Mouse (Mus musculus): ENCODE data around the gene Tm4sf5. TPM values are rescaled to one million over a fixed set of nuclear protein-coding genes. Genes with fewer than 3 reads are reported as not detected.
"Not testable (repeated sequence)": the region's sequence is repeated elsewhere in the genome, so short reads cannot be mapped to it uniquely, and the experiment has no call there.

Tm4sf5 gene
- under 1 TPM; 0.47 to 0.61 TPM for total RNA-seq (2021)

GRCm38 (mm10) chr11:70504970-70505369 lies at the start of gene Tm4sf5:
Tm4sf5 (plus strand) TSS chr11:70505244.
- no peak for DNase-seq (ENCODE audit: extremely low spot score in 1 of 2, low spot score in 1 of 2)

- no peak for DNase-seq (ENCODE audit: extremely low spot score in 1 of 2, low spot score in 1 of 2)
These were observed 46.1 kb upstream of the Tm4sf5 start, which contains the start of gene Zmynd15 for GRCm38 (mm10) chr11:70458688-70459600. Zmynd15 (plus strand) TSS chr11:70459433.

DNA sequence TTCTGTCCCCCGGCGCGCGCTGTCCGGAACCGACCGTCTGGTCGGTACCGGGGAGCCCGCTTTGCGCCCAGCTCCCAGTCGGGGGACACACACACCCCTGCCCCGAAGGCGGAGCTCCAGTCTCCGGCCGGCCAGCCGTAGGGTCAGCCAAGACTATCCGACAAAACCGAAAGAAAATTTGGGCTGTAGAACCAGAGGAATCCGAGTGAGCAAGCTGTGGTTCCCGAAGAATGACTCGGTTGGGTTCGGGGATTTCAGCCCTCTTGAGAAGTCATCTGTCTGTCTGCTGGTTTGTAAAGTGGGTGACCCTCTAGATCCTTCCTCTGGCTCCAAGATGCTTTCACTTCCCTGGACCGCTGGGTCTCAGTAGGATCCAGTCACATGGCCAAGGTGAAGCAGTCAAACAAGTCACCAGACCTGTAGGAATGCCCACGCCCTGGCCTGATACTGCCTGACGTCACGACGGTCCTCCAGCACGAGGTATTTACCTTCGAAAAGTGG lies 45.4 kb upstream of the Tm4sf5 start, which contains the start of gene Cxcl16:
Cxcl16 (minus strand) TSS at position 384 of the 501 bp plus-strand sequence.
- no peak for DNase-seq (ENCODE audit: extremely low spot score in 1 of 2, low spot score in 1 of 2)

- no peak for DNase-seq (ENCODE audit: extremely low spot score in 1 of 2, low spot score in 1 of 2)
These were observed 41.1 kb upstream of the Tm4sf5 start for GRCm38 (mm10) chr11:70463970-70464369.

DNA sequence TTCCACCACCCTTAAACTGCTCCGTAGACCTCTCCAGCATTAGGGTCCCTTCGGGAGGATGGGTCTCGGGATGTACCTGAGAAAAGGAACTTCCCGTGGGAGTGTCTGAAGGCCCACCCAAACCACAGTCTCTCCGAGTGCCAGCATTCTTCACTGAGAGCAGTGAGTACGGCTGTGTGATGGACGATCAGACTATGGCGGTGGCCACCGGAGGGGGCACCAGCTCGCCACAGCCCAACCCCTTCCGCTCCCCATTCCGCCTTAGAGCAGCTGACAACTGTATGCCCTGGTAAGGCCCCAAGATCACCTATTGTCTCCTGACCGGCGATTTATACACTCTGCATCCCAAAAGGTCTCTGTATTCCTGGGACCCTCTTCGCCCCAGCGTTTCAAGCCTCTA lies 39.8 kb upstream of the Tm4sf5 start:
- DNase-seq (ENCODE audit: extremely low spot score in 1 of 2, low spot score in 1 of 2) = no peak

- DNase-seq (ENCODE audit: extremely low spot score in 1 of 2, low spot score in 1 of 2) = no peak
These were observed 39.2 kb upstream of the Tm4sf5 start for GRCm38 (mm10) chr11:70465824-70466223.

DNA sequence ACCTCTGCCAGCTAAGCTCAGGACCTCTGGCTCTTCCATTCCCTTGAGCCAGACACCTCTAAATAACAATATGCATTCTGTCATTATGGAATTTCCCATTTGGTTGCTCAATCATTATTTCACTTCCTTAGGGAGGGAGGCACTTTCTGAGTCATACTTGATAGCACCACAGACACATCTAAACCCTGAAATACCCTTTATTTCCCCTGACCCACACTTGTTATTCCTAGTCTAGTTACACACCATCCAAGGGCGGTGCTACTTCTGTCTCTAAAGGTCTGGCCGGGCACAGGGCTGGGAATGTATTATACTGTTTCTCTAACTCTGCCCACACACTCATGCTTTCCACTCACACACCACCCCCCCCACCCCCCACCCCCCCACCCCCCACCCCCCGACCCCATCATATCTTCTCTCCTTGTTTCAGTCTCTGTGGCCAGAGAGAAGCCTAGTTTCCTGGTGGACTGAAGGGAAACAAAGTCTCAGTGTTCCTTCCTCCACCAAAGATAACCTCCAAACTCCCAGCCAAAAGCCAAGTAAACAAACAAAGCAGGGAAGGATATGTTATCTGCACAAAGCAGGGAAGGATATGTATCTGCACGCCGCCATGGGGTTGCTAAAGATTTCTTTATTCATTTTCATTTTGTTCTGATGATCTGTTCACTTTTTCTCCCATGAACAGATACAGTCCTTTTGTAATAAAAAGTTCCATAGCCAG lies 37.0 kb upstream of the Tm4sf5 start:
- no peak for DNase-seq (ENCODE audit: extremely low spot score in 1 of 2, low spot score in 1 of 2)

DNA sequence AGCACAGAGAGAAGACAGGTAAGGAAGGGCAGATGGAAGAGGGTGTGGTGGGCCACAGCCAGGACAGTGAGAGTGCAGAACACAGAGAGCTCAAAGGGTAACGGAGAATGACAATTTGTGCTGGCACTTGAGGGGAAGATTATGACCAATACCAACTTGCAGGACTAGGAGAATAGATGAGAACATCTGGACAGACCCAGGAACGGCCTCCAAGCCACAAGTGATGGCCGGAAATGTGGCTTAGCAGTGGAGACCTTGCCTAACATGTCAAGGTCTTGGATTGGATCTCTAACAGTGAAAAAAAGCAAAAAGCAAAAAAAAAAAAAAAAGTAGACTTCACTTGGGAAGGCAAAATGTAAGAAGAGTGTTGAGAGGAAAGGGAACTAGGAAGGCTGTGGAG lies 35.3 kb upstream of the Tm4sf5 start:
- no peak for DNase-seq (ENCODE audit: extremely low spot score in 1 of 2, low spot score in 1 of 2)

DNA sequence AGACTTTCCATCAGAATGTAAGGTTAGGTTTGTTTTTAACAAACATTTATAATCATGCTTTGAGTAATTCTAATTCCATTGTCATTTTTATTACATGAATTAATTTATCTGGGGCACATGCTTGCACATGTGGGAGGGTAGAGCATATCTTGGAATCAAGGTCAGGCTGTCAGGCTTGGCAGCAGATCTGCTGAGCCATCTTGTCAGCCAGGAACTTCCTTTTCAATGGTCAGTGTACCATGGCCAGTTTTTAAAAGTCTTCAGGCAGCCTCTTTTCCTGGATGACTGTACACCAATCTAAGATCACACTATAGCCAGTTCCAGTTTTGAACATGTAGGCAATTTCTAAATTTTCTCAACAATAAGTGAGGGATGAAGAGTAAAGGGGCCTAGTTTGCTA lies 32.3 kb upstream of the Tm4sf5 start:
- DNase-seq (ENCODE audit: extremely low spot score in 1 of 2, low spot score in 1 of 2) = no peak

GRCm38 (mm10) chr11:70473291-70473690 lies 31.8 kb upstream of the Tm4sf5 start:
- DNase-seq (ENCODE audit: extremely low spot score in 1 of 2, low spot score in 1 of 2) = not testable (repeated sequence)

- no peak for DNase-seq (ENCODE audit: extremely low spot score in 1 of 2, low spot score in 1 of 2)
These were observed 30.0 kb upstream of the Tm4sf5 start for GRCm38 (mm10) chr11:70474872-70475534.

GRCm38 (mm10) chr11:70485498-70485897 lies 19.5 kb upstream of the Tm4sf5 start:
- no peak for DNase-seq (ENCODE audit: extremely low spot score in 1 of 2, low spot score in 1 of 2)

GRCm38 (mm10) chr11:70487816-70488215 lies 17.2 kb upstream of the Tm4sf5 start:
- no peak for DNase-seq (ENCODE audit: extremely low spot score in 1 of 2, low spot score in 1 of 2)

DNA sequence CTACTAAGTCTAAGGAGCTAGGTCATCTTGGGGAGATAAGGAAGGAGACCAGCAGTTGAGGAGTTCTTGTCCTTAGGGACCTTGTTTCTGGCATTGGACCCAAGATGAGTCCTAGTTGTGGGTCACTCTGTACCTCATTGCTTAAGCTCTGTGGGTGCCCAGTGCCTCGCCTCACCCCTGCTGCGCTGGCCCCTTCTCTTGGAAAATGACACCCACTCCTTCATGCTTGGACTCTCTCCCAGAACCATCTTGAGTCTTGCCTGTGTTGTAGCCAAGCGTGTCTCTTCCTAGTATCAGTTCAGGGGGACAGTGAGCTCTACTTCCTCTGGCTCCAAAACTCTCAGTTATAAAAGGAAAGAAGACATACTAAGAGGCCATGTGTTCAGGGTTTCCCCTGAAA lies 15.9 kb upstream of the Tm4sf5 start:
- no peak for DNase-seq (ENCODE audit: extremely low spot score in 1 of 2, low spot score in 1 of 2)

DNA sequence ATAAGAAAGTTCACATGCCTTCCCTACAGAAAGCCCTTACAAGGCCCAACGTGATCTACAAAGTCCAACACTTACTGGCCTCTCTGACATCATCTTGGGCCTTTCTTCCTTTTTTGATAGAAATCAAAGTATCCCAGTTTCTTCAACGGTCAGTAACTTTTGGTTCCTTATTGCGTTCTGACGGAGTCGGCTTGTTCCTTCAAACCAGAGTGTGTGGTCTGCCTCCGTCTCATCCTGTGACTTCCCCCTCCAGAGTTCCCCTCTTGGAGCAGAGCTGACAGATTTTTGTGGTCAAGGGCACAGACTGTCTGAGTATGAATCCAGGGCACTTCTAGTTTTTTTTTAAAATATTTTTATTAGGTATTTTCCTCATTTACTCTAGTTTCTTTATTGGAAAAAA lies 15.4 kb upstream of the Tm4sf5 start:
- DNase-seq (ENCODE audit: extremely low spot score in 1 of 2, low spot score in 1 of 2) = no peak

- no peak for DNase-seq (ENCODE audit: extremely low spot score in 1 of 2, low spot score in 1 of 2)
These were observed 5.2 kb upstream of the Tm4sf5 start for GRCm38 (mm10) chr11:70499566-70500475.

GRCm38 (mm10) chr11:70500476-70500812 lies 4.6 kb upstream of the Tm4sf5 start:
- no peak for DNase-seq (ENCODE audit: extremely low spot score in 1 of 2, low spot score in 1 of 2)

GRCm38 (mm10) chr11:70502018-70502417 lies 3.0 kb upstream of the Tm4sf5 start:
- no peak for DNase-seq (ENCODE audit: extremely low spot score in 1 of 2, low spot score in 1 of 2)

DNA sequence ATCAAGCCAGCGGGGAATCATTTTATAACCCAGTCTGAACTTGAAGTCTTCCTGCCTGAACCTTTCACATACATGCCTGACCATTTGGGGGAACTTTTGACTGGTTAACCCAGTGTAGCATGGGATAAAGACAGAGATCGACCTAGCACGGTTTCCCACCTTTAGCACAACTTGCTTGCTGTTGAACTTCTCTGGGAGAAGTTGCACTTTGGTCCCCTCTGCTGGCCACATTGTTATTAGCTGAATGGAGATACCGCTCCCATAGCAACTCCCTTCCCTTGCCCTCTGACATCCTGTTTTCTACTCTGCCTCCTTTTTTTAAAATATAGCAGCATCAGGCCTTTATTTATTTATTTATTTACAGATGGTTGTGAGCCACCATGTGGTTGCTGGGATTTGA lies 1.3 kb downstream of the Tm4sf5 start:
- DNase-seq (ENCODE audit: extremely low spot score in 1 of 2, low spot score in 1 of 2) = peak in 1 of 2 experiments; percentile 69

Measured in layer of hippocampus, postnatal 25 days (tissue).